ENCODE assay signal across 33 mouse cellular contexts in the genomic region with DNA sequence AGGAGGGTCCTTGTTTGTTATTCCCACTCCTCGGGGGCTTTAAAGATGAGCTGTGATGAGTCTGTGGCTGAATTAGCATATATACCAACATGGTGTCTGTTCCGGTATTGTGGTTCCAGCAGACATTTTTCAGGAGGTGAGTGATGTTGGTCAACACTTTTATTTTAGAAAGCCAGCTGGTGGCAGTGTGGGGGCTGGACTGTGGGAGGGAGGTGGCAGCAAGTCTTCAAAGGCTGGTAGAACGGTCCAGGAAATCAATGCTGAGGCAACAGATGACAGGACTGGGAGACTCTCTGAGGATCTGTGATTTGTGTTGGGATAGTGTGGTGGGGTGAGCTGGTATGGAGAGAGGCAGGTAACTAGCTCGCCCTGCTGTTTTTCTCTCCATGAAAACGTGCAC. TPM values are rescaled to one million over a fixed set of nuclear protein-coding genes. Genes with fewer than 3 reads are reported as not detected.
DNase-seq lines count a peak whose midpoint lies in the region; ATAC-seq lines count a peak whose summit lies in the region.
"Had no signal": no experiment of that assay in that cellular context is flagged by ENCODE, and none has a peak within 500 bp of the region (broad histone marks: within the 10 kb centered on the region; RNA-seq: fewer than 3 reads in every experiment).

No protein-coding gene starts in this region.

- H3K9ac ChIP-seq in hindbrain, embryonic 16.5 days (ENCODE audit: low read depth, low read length) = no peak overlapping the region
- H3K9ac ChIP-seq: forebrain, postnatal 0 days; hindbrain, embryonic 12.5 days; limb, embryonic 15.5 days; liver, embryonic 13.5 days; midbrain, embryonic 13.5 days; stomach, embryonic 15.5 days had no signal

- WGBS in hindbrain, embryonic 16.5 days = 72% methylated on average over 5 of the region's 5 CpGs

- no peak overlapping the region for H3K4me2 ChIP-seq in hindbrain, embryonic 16.5 days (ENCODE audit: low read length)
- H3K4me2 ChIP-seq: heart, embryonic 11.5 days; hindbrain, embryonic 12.5 days; limb, embryonic 15.5 days; liver, embryonic 13.5 days; midbrain, embryonic 13.5 days; stomach, embryonic 15.5 days had no signal

- H3K9me3 ChIP-seq in hindbrain, embryonic 16.5 days (ENCODE audit: control insufficient read depth, low read length) = no peaks in the 10 kb centered on the region
- H3K9me3 ChIP-seq: G1E; hindbrain, embryonic 12.5 days; limb, embryonic 10.5 days; limb, embryonic 15.5 days; liver, embryonic 13.5 days; megakaryocyte, embryonic 14.5 days; midbrain, embryonic 13.5 days; stomach, embryonic 15.5 days had no signal

- no peaks in the 10 kb centered on the region for H3K36me3 ChIP-seq in hindbrain, embryonic 16.5 days (ENCODE audit: control insufficient read depth, insufficient read depth, low read length)
- H3K36me3 ChIP-seq: hindbrain, embryonic 12.5 days; limb, embryonic 10.5 days; limb, embryonic 15.5 days; liver, embryonic 13.5 days; midbrain, embryonic 13.5 days; stomach, embryonic 15.5 days had no signal

- no peak for ATAC-seq in hindbrain, embryonic 16.5 days
- ATAC-seq in activated CD4-positive, CD25-positive, alpha-beta regulatory T cell, adult 4 months = no peak
- ATAC-seq: forebrain, postnatal 0 days; intestine, embryonic 16.5 days; lung, postnatal 0 days; midbrain, embryonic 13.5 days had no signal

- intact Hi-C loops in left cerebral cortex, postnatal 10 days (cut with DNase I) = loop anchor here (5.0 kb wide), 1 partner anchor 40 kb away; a partner anchor contains a TSS

- no peak overlapping the region for H3K4me3 ChIP-seq in hindbrain, embryonic 16.5 days (ENCODE audit: low read length)
- H3K4me3 ChIP-seq: erythroblast, embryonic 14.5 days; hindbrain, embryonic 12.5 days; limb, embryonic 10.5 days; limb, embryonic 15.5 days; liver, embryonic 13.5 days; megakaryocyte, embryonic 14.5 days; midbrain, embryonic 13.5 days; stomach, embryonic 15.5 days had no signal

- H3K27ac ChIP-seq in hindbrain, embryonic 16.5 days (ENCODE audit: low read depth, low read length) = no peak overlapping the region
- H3K27ac ChIP-seq: hindbrain, embryonic 12.5 days; kidney, postnatal 0 days; limb, embryonic 10.5 days; limb, embryonic 15.5 days; liver, embryonic 13.5 days; midbrain, embryonic 13.5 days; stomach, embryonic 15.5 days had no signal

- peak; percentile 71 to 81 for DNase-seq in frontal cortex, adult 2 months (ENCODE audit: extremely low spot score in 1 of 2, low spot score in 1 of 2)
- DNase-seq in frontal cortex, postnatal 14 days (ENCODE audit: low spot score in 2 of 2) = no peak
- peak; percentile 72 to 84 for DNase-seq in left cerebral cortex, adult 18-20 months (ENCODE audit: low spot score in 2 of 2)
- DNase-seq in left cerebral cortex, postnatal 10 days (ENCODE audit: extremely low spot score in 1 of 2, low spot score in 2 of 2) = no peak
- DNase-seq in right cerebral cortex, postnatal 25 days = peak; percentile 66
- DNase-seq in right cerebral cortex, postnatal 4 days = no peak
- DNase-seq: adrenal gland, postnatal 10 days; cerebellum, adult 11-12 months; cerebellum, adult 9-11 months; forebrain, postnatal 0 days; gastrocnemius, postnatal 25 days; heart, adult 11 months; heart, postnatal 36 days; kidney, adult 8-10 months; layer of hippocampus, postnatal 36 days; liver, embryonic 13.5 days; lung, adult 18-20 months; lung, postnatal 4 days; thymus, postnatal 14 days had no signal

- peaks cover 46% of the 10 kb centered on the region for H3K4me1 ChIP-seq in hindbrain, embryonic 16.5 days (ENCODE audit: control insufficient read depth, insufficient read depth, low read depth, low read length)
- H3K4me1 ChIP-seq: liver, embryonic 13.5 days; megakaryocyte, embryonic 14.5 days had no signal

- no peaks in the 10 kb centered on the region for H3K27me3 ChIP-seq in hindbrain, embryonic 16.5 days (replicated peaks; ENCODE audit: control insufficient read depth, insufficient read depth, low read length)
- H3K27me3 ChIP-seq: hindbrain, embryonic 12.5 days; limb, embryonic 15.5 days; liver, embryonic 13.5 days; midbrain, embryonic 13.5 days; stomach, embryonic 15.5 days had no signal

RNA-seq across cellular contexts. Expression of a gene that starts 39.9 kb away (rescaled TPM):
- polyA plus RNA-seq in frontal cortex, adult 2 months (2012; rRNA removed) = 26.9 and 28.9 TPM in 2 replicates
- 10 to 100 TPM; 47.4 to 54.1 TPM for total RNA-seq in left cerebral cortex, adult 18-20 months (2021)
- total RNA-seq in left cerebral cortex, postnatal 10 days (2021) = 10 to 100 TPM; 26.5 to 28.9 TPM
- polyA plus RNA-seq in hindbrain, embryonic 16.5 days (2015; fragmentation: Nextera tagmentation; extraction: Ambion mirVana) = 21.2 and 21.7 TPM in 2 replicates
- polyA plus RNA-seq in activated CD4-positive, CD25-positive, alpha-beta regulatory T cell, adult 4 months (2017; shearing (Covaris generic)) = 10 to 100 TPM; 21.4 to 27.8 TPM

Comparison
In these comparisons a context has a peak if more than half of its experiments do, and no peak if none do; other contexts are left out.
1. DNase-seq: peak in frontal cortex, adult 2 months (2 of 2), left cerebral cortex, adult 18-20 months (2 of 2) and right cerebral cortex, postnatal 25 days (single experiment); none in frontal cortex, postnatal 14 days (0 of 2), left cerebral cortex, postnatal 10 days (0 of 2) and right cerebral cortex, postnatal 4 days (single experiment).